Mouse (Mus musculus) C3H10T1/2 (cell line): ENCODE data around the gene Cyb5r3. TPM values are rescaled to one million over a fixed set of nuclear protein-coding genes. Genes with fewer than 3 reads are reported as not detected.

Source experiments
- polyA plus RNA-seq, 2 experiments: library from polyadenylated mRNA; unstranded; fragments of >200 nt; fragmentation: generic; extraction: Trizol; gene quantifications; one replicate each; pipeline ENCODE4 v1.2.1; 2012; ENCODE audit warnings: missing spikeins in 2 of 2

Cyb5r3 gene
- polyA plus RNA-seq = 100 to 1,000 TPM; 220 to 732 TPM

DNA sequence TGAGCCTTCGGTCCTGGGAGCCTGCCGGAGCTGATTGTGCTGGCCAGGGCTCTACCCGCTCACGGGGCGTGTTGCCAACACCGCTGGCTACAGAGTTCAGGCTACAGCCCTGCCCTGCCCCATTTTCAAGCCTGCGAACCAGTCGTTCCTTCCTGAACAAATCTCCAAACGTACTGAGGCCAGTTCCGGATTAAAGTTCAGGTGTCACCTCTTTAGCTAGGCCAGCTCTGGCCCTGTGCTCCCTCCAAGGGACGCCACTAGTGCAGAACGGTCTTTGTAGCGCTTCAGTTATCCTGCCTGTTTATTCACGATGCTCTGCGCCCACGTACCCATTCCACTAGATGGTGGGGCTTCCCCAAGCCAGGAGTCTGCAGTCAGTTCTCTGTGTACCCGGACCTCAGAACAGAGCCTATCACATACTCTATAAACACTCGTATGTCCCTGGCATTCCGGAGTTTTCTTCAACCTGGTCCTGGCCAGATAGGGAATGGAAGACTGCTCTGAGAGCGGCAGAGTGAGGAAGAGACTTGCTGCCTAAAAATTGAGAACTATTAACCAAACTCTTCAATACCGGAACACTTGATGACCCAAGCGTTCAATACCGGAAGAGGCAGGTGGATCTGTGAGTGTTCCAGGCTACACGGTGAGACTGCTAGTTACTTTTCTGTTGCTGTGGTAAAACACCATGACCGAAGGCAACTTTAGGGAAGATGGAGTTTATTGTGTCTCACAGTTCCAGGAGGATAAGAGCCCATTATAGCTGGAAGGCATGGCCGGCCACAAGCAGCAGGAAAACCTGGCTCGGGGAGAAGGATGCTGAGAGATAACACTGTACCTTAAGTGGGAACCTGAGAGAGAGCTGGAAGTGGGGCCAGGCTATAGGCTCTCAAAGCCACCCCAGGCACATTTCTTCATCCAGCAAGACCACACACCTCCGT, at the start of gene Cyb5r3:
TSS of gene Cyb5r3 (minus strand) at position 101 of the 938 bp plus-strand sequence.

DNA sequence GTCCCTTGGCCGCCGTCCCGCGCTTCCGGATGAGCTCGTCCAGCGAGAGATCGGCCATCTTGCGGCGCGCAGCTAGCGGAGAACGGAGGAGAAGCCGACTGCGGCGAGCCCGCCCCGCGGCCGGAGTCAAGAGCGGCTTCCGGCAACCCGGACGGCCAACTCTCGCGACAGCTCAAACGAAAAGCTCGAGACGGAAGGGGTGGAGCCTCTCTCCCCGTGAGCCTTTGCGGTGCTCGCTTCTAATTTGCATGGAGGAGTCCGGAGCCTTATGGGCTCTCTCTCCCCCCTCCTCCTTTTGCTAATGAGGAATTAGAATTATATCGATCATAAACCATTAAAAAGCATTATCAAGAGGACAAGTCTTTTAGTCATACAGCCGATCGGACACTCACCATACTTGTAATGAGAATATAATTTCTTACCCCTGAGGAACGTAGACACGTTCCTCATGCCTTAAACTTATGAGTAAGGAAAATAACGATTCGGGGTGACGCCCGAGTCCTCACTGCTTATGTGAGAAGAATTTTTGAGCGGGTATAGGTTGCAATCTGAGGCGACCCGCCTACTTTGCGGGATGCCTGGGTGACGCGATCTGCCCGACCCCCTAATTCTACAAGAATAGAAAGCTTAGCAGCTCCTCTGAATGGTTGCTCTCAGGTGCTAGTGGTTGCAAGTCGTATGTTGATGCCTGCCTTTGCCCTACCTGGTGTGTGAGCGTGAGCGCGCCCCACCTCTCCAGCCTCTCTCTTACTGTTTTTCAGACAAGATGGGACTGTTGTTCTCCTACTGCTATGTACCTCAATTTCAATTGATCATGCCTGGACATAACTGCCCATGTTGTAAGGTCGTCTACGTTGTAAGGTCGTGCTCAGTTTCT, 23.0 kb downstream of the Cyb5r3 start, which contains the start of gene Poldip3:
TSS of gene Poldip3 (minus strand) at position 189 of the 877 bp plus-strand sequence.

DNA sequence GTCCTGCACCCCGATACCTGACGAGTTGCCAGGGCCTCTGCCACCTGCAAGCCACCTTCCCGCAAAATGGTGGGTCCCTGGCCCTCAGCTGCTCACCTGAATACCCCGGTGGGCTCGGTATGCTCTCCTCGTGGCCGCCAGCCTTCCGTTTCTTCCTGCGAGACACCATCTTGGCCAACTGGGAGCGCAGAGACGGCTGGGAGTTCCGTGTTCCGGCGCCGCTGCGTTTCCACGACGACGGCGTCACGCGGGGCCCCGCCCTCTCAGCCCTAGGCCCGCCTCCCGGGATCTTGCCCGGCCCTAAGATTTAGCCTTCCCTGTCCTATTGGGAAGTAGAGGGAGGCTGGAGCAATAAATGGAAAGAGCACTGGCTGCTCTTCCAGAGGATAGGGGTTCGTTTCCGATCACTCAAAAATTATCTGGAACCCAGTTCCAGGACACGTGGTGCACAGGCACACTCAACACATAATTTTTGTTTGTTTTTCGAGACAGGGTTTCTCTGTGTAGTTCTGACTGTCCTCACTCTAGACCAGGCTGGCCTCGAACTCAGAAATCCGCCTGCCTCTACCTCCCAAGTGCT, 49.7 kb downstream of the Cyb5r3 start, which contains the start of gene Rrp7a:
TSS of gene Rrp7a (minus strand) at position 236 of the 580 bp plus-strand sequence.

Other genes with a start within 250 kb of the Cyb5r3 start
- 1 to 10 TPM; 1.5 to 9.7 TPM for gene Tcf20, start 184.7 kb downstream of the Cyb5r3 start, polyA plus RNA-seq
- gene Nfam1, start 139.3 kb downstream of the Cyb5r3 start, polyA plus RNA-seq = under 1 TPM; 0.01 to 0.19 TPM
- gene Serhl, start 83.1 kb downstream of the Cyb5r3 start, polyA plus RNA-seq = 10 to 100 TPM; 65.0 to 82.4 TPM
- 100 to 1,000 TPM; 118 to 158 TPM for gene Rrp7a, start 49.8 kb downstream of the Cyb5r3 start, polyA plus RNA-seq
- gene Poldip3, start 23.2 kb downstream of the Cyb5r3 start, polyA plus RNA-seq = 100 to 1,000 TPM in 1 of 2 experiments, 10 to 100 TPM in 1; 64.8 to 118 TPM
- gene A4galt, start 79.2 kb upstream of the Cyb5r3 start, polyA plus RNA-seq = 10 to 100 TPM in 1 of 2 experiments, 1 to 10 TPM in 1; 4.5 to 38.1 TPM
- 10 to 100 TPM; 22.3 to 61.1 TPM for gene Arfgap3, start 177.7 kb upstream of the Cyb5r3 start, polyA plus RNA-seq